Mouse (Mus musculus) G1E (cell line): Measurements from ENCODE around the gene Irx5.

Experiments used
- CTCF ChIP-seq: IDR thresholded peaks from 2 replicates; pipeline ENCODE4 v1.5.1; 2012; ENCODE audit warnings: low read depth, low read length, inconsistent platforms, mixed read lengths
- GATA2 ChIP-seq: IDR thresholded peaks from 2 replicates; pipeline ENCODE4 v1.6.1; 2012; ENCODE audit warnings: low read depth, low read length, inconsistent platforms, borderline replicate concordance

DNA sequence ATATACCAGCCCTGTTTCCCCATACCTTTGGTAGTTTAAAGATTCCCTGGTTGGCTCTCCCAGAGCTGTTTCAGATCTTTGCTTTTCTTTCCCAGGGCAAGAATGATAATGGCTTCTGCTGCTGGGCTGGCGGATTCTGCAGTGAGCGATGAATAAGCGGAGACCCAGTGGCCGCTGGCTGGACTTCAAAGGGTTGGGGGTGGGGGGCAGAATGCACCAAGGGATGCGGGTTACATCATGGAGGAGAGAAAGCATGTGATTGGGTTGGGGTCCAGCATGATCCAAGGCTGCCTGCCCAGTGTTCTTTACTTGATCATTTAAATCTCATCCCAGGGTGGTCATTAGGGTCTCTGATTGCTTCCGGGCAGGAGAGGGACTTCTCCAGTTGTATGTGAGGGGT lies 56.2 kb downstream of the Irx5 start:
- TF ChIP-seq GATA2: no peak
- TF ChIP-seq CTCF: no peak
